Mouse (Mus musculus) kidney, embryonic 16.5 days (tissue): ENCODE results near the gene Vgll2. TPM values are rescaled to one million over a fixed set of nuclear protein-coding genes. Genes with fewer than 3 reads are reported as not detected.
A peak's percentile ranks its signal among the peaks of the same experiment; 100 is the strongest.

Experiments used
- ATAC-seq: fragments of 200-750 bp; cut with Nextera tagmentation; 2 replicates; pipeline ENCODE4 v1.8.0; 2017; ENCODE audit warnings: moderate TSS enrichment; ENCODE audit not compliant: low FRiP score, low TSS enrichment
- H3K27ac ChIP-seq: fragments of 300-500 bp; sonication (generic); 2 replicates; pipeline ENCODE4 v1.5.1; 2014; ENCODE audit warnings: low read length
- H3K27me3 ChIP-seq: fragments of 300-500 bp; sonication (generic); 2 replicates; pipeline ENCODE4 v1.6.1; 2014; ENCODE audit warnings: low read length, control low read depth, mixed read lengths; ENCODE audit not compliant: insufficient read depth
- H3K36me3 ChIP-seq: fragments of 300-500 bp; sonication (generic); 2 replicates; pipeline ENCODE4 v1.6.1; 2014; ENCODE audit warnings: low read length, control low read depth, mixed read lengths; ENCODE audit not compliant: insufficient read depth
- H3K4me1 ChIP-seq: fragments of 300-500 bp; sonication (generic); 2 replicates; pipeline ENCODE4 v1.6.1; 2014; ENCODE audit warnings: low read length, control low read depth, mixed read lengths; ENCODE audit not compliant: insufficient read depth
- H3K4me2 ChIP-seq: fragments of 300-500 bp; sonication (generic); replicated peaks from 2 replicates; pipeline ENCODE4 v1.6.1; 2014; ENCODE audit warnings: low read depth, low read length
- H3K4me3 ChIP-seq: fragments of 300-500 bp; sonication (generic); 2 replicates; pipeline ENCODE4 v1.5.1; 2014; ENCODE audit warnings: mild to moderate bottlenecking, low read length
- H3K9ac ChIP-seq: fragments of 300-500 bp; sonication (generic); replicated peaks from 2 replicates; pipeline ENCODE4 v1.6.1; 2014; ENCODE audit warnings: low read length
- H3K9me3 ChIP-seq: fragments of 300-500 bp; sonication (generic); 2 replicates; pipeline ENCODE4 v1.6.1; 2016; ENCODE audit warnings: low read length, control low read depth
- WGBS: fragments of 180-500 bp; shearing (Covaris S2); extraction: QIAGEN DNeasy Blood & Tissue Kit; methylation state at CpG from one replicate; pipeline ENCODE4 v1.1.7; 2014; 5-methylcytosine and 5-hydroxymethylcytosine counted together
- polyA plus RNA-seq: library from polyadenylated mRNA; unstranded; fragments of >200 nt; fragmentation: Nextera tagmentation; extraction: Ambion mirVana; gene quantifications from 2 replicates; pipeline ENCODE4 v1.2.1, GENCODE M21; 2015

The Vgll2 gene
- polyA plus RNA-seq, 1 experiment from 2014 or later: 0.67 TPM

- ATAC-seq: no peak
- 14% methylated on average over 2 of the region's 2 CpGs for WGBS
Measured at GRCm38 (mm10) chr10:52024053-52024410, 1.7 kb downstream of the Vgll2 start.

GRCm38 (mm10) chr10:52025291-52025690 lies 3.0 kb downstream of the Vgll2 start:
- Histone ChIP-seq H3K9ac (no peak overlapping the region), H3K4me1 (peaks cover 21% of the 10 kb centered on the region), H3K4me2 (no peak overlapping the region), H3K9me3 (no peaks in the 10 kb centered on the region), H3K36me3 (no peaks in the 10 kb centered on the region), H3K4me3 (no peak overlapping the region), H3K27me3 (peaks cover 99% of the 10 kb centered on the region), H3K27ac (no peak overlapping the region)
- WGBS: 0% methylated on average over 1 of the region's 1 CpGs
- no peak for ATAC-seq

More at GRCm38 (mm10) chr10:52024053-52024410, 1.7 kb downstream of the Vgll2 start:
- no peak overlapping the region for H3K27ac ChIP-seq
- H3K9me3 ChIP-seq: no peaks in the 10 kb centered on the region
- no peaks in the 10 kb centered on the region for H3K36me3 ChIP-seq
- H3K9ac ChIP-seq: no peak overlapping the region
- H3K4me1 ChIP-seq: peaks cover 21% of the 10 kb centered on the region
- no peak overlapping the region for H3K4me3 ChIP-seq
- H3K4me2 ChIP-seq: no peak overlapping the region
- H3K27me3 ChIP-seq: peaks cover 95% of the 10 kb centered on the region

- no peak overlapping the region for H3K27ac ChIP-seq
- WGBS: 5% methylated on average over 7 of the region's 7 CpGs
Measured at GRCm38 (mm10) chr10:52025821-52026220, 3.5 kb downstream of the Vgll2 start.

GRCm38 (mm10) chr10:52027161-52028035 lies 5.1 kb downstream of the Vgll2 start:
- Histone ChIP-seq H3K9ac (0 out of 2 replicates have a peak overlapping the region, but pooled peaks have one; percentile 22), H3K27me3 (peaks cover 94% of the 10 kb centered on the region), H3K9me3 (no peaks in the 10 kb centered on the region), H3K4me2 (peak overlapping the region; percentile 64), H3K36me3 (no peaks in the 10 kb centered on the region), H3K4me3 (peak overlapping the region; percentile 44), H3K4me1 (peaks cover 15% of the 10 kb centered on the region), H3K27ac (no peak overlapping the region)
- WGBS: under 1% methylated on average over 68 of the region's 68 CpGs
- peak; percentile 87 for ATAC-seq

More at GRCm38 (mm10) chr10:52025821-52026220, 3.5 kb downstream of the Vgll2 start:
- Histone ChIP-seq H3K27me3 (peaks cover 97% of the 10 kb centered on the region), H3K4me2 (no peak overlapping the region), H3K4me3 (no peak overlapping the region), H3K36me3 (no peaks in the 10 kb centered on the region), H3K4me1 (peaks cover 21% of the 10 kb centered on the region), H3K9me3 (no peaks in the 10 kb centered on the region), H3K9ac (no peak overlapping the region)
- ATAC-seq: no peak

- under 1% methylated on average over 11 of the region's 11 CpGs for WGBS
Measured at GRCm38 (mm10) chr10:52028561-52029370, 6.5 kb downstream of the Vgll2 start.

GRCm38 (mm10) chr10:52029421-52030080 lies 7.2 kb downstream of the Vgll2 start:
- Histone ChIP-seq H3K4me1 (peaks cover 8% of the 10 kb centered on the region), H3K27ac (no peak overlapping the region), H3K27me3 (peaks cover 73% of the 10 kb centered on the region), H3K4me3 (no peak overlapping the region), H3K4me2 (no peak overlapping the region), H3K36me3 (no peaks in the 10 kb centered on the region), H3K9me3 (no peaks in the 10 kb centered on the region), H3K9ac (no peak overlapping the region)
- WGBS: 1% methylated on average over 10 of the region's 10 CpGs
- no peak for ATAC-seq

More at GRCm38 (mm10) chr10:52028561-52029370, 6.5 kb downstream of the Vgll2 start:
- H3K4me3 ChIP-seq: no peak overlapping the region
- H3K9ac ChIP-seq: no peak overlapping the region
- no peaks in the 10 kb centered on the region for H3K36me3 ChIP-seq
- no peak overlapping the region for H3K27ac ChIP-seq
- no peaks in the 10 kb centered on the region for H3K9me3 ChIP-seq
- no peak overlapping the region for H3K4me2 ChIP-seq
- H3K27me3 ChIP-seq: peaks cover 81% of the 10 kb centered on the region
- no peak for ATAC-seq
- H3K4me1 ChIP-seq: peaks cover 8% of the 10 kb centered on the region

- ATAC-seq: no peak
- no peak overlapping the region for H3K4me2 ChIP-seq
- H3K27me3 ChIP-seq: peaks cover 36% of the 10 kb centered on the region
- H3K27ac ChIP-seq: no peak overlapping the region
- H3K9me3 ChIP-seq: no peaks in the 10 kb centered on the region
- H3K36me3 ChIP-seq: no peaks in the 10 kb centered on the region
- no peak overlapping the region for H3K9ac ChIP-seq
- no peaks in the 10 kb centered on the region for H3K4me1 ChIP-seq
- H3K4me3 ChIP-seq: no peak overlapping the region
Measured at GRCm38 (mm10) chr10:52033729-52034128, 11.4 kb downstream of the Vgll2 start.

GRCm38 (mm10) chr10:52039392-52039791 lies 17.1 kb downstream of the Vgll2 start:
- no peaks in the 10 kb centered on the region for H3K4me1 ChIP-seq
- no peaks in the 10 kb centered on the region for H3K36me3 ChIP-seq
- H3K27me3 ChIP-seq: 0 out of 2 replicates have a peak, but pooled peaks cover 4% of the 10 kb centered on the region
- no peaks in the 10 kb centered on the region for H3K9me3 ChIP-seq
- H3K4me3 ChIP-seq: no peak overlapping the region
- H3K4me2 ChIP-seq: no peak overlapping the region
- H3K9ac ChIP-seq: no peak overlapping the region
- 76% methylated on average over 1 of the region's 1 CpGs for WGBS
- ATAC-seq: no peak
- no peak overlapping the region for H3K27ac ChIP-seq

GRCm38 (mm10) chr10:52043086-52043485 lies 20.8 kb downstream of the Vgll2 start:
- H3K4me3 ChIP-seq: no peak overlapping the region
- no peak overlapping the region for H3K4me2 ChIP-seq
- H3K9ac ChIP-seq: no peak overlapping the region
- H3K4me1 ChIP-seq: no peaks in the 10 kb centered on the region
- 81% methylated on average over 5 of the region's 5 CpGs for WGBS
- no peak for ATAC-seq
- no peaks in the 10 kb centered on the region for H3K27me3 ChIP-seq
- H3K27ac ChIP-seq: no peak overlapping the region
- H3K9me3 ChIP-seq: no peaks in the 10 kb centered on the region
- H3K36me3 ChIP-seq: no peaks in the 10 kb centered on the region
